In the genomic region with DNA sequence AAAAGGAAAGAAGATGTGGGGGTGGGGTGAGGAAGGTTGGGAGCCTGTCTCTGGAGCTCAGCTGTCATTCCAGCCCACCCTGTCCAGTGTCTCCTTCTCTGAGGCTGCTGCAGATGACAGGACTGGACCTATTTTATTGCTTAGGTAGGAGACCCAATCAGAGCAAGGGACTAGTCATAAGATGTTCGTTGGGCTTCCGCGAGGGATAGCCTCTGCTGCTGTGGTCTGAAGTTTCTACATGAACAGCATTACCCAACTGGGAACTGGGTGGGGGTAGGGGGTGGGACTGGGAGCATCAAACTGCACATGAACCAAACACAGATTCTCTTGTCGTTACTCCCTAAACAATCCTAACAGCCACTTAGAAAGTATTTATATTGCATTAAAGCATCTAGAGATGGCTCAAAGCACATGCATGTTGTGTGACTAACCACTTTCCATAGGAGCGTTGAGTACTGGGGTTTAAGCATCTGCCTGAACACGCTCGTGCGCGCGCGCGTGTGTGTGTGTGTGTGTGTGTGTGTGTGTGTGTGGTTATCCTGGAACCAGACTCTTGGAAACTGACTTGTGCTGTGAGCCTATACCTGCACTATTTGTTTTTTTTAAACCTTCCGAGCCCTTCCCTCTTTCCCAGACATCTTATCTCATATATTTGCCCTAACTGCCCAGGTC, we compare ENCODE assay signal across 14 mouse cellular contexts. TPM values are rescaled to one million over a fixed set of nuclear protein-coding genes. Genes with fewer than 3 reads are reported as not detected.
DNase-seq lines count a peak whose midpoint lies in the region; ATAC-seq lines count a peak whose summit lies in the region.
"Had no signal": no experiment of that assay in that cellular context is flagged by ENCODE, and none has a peak within 500 bp of the region (broad histone marks: within the 10 kb centered on the region; RNA-seq: fewer than 3 reads in every experiment).

No protein-coding gene starts in this region.

- WGBS in forebrain, embryonic 13.5 days, result 83% methylated on average over 13 of the region's 13 CpGs
- 75% methylated on average over 13 of the region's 13 CpGs for WGBS in hindbrain, embryonic 16.5 days
- 76% methylated on average over 13 of the region's 13 CpGs for WGBS in neural tube, embryonic 14.5 days

- 0 out of 2 replicates have a peak, but pooled peaks have one; percentile 8 for ATAC-seq in frontal cortex, adult (ENCODE audit: low TSS enrichment)
- ATAC-seq in forebrain, embryonic 13.5 days, result peak; percentile 48
- ATAC-seq in hindbrain, embryonic 16.5 days, result peak; percentile 45; the same call in 1 of the 2 replicates
- 0 out of 2 replicates have a peak, but pooled peaks have one; percentile 26 for ATAC-seq in neural tube, embryonic 14.5 days (ENCODE audit: low read depth)

- H3K27me3 ChIP-seq in forebrain, embryonic 13.5 days, result no peaks in the 10 kb centered on the region
- H3K27me3 ChIP-seq in hindbrain, embryonic 16.5 days (replicated peaks; ENCODE audit: control insufficient read depth, insufficient read depth, low read length), result no peaks in the 10 kb centered on the region
- H3K27me3 ChIP-seq in neural tube, embryonic 14.5 days (ENCODE audit: control insufficient read depth, insufficient read depth, low read length), result no peaks in the 10 kb centered on the region

- no peak overlapping the region for H3K27ac ChIP-seq in forebrain, embryonic 13.5 days
- peak overlapping the region; percentile 59 for H3K27ac ChIP-seq in hindbrain, embryonic 16.5 days (ENCODE audit: low read depth, low read length)
- H3K27ac ChIP-seq in neural tube, embryonic 14.5 days (ENCODE audit: low read depth, low read length), result no peak overlapping the region
- H3K27ac ChIP-seq: liver, embryonic 13.5 days had no signal

- H3K9ac ChIP-seq in forebrain, embryonic 13.5 days, result no peak overlapping the region
- H3K9ac ChIP-seq in hindbrain, embryonic 16.5 days (ENCODE audit: low read depth, low read length), result peak overlapping the region; percentile 35; the same call in 1 of the 2 replicates
- no peak overlapping the region for H3K9ac ChIP-seq in neural tube, embryonic 14.5 days (replicated peaks; ENCODE audit: low read depth, low read length)
- H3K9ac ChIP-seq: liver, embryonic 13.5 days had no signal

- H3K4me2 ChIP-seq in forebrain, embryonic 13.5 days, result peak overlapping the region; percentile 12
- peak overlapping the region; percentile 41 for H3K4me2 ChIP-seq in hindbrain, embryonic 16.5 days (ENCODE audit: low read length)
- H3K4me2 ChIP-seq in neural tube, embryonic 14.5 days (ENCODE audit: low read depth, low read length), result no peak overlapping the region; the same call in 1 of the 2 replicates
- H3K4me2 ChIP-seq: liver, embryonic 13.5 days had no signal

- H3K9me3 ChIP-seq in forebrain, embryonic 13.5 days (replicated peaks), result no peaks in the 10 kb centered on the region
- H3K9me3 ChIP-seq in hindbrain, embryonic 16.5 days (ENCODE audit: control insufficient read depth, low read length), result no peaks in the 10 kb centered on the region
- no peaks in the 10 kb centered on the region for H3K9me3 ChIP-seq in neural tube, embryonic 14.5 days (ENCODE audit: control insufficient read depth, low read length)
- H3K9me3 ChIP-seq: liver, embryonic 13.5 days had no signal

- H3K36me3 ChIP-seq in forebrain, embryonic 13.5 days (ENCODE audit: poor library complexity, severe bottlenecking), result no peaks in the 10 kb centered on the region
- H3K36me3 ChIP-seq in hindbrain, embryonic 16.5 days (ENCODE audit: control insufficient read depth, insufficient read depth, low read length), result no peaks in the 10 kb centered on the region
- H3K36me3 ChIP-seq in neural tube, embryonic 14.5 days (ENCODE audit: control insufficient read depth, insufficient read depth, low read length), result no peaks in the 10 kb centered on the region
- H3K36me3 ChIP-seq: liver, embryonic 13.5 days had no signal

- no peak overlapping the region for H3K4me3 ChIP-seq in forebrain, embryonic 13.5 days
- no peak overlapping the region for H3K4me3 ChIP-seq in hindbrain, embryonic 16.5 days (ENCODE audit: low read length)
- H3K4me3 ChIP-seq in neural tube, embryonic 14.5 days (ENCODE audit: low read depth, low read length), result no peak overlapping the region
- H3K4me3 ChIP-seq: liver, embryonic 13.5 days had no signal

- no peak for DNase-seq in frontal cortex, postnatal 14 days (ENCODE audit: low spot score in 2 of 2)
- DNase-seq in adrenal gland, postnatal 4 days (ENCODE audit: low spot score in 2 of 2), result no peak
- DNase-seq in urinary bladder, postnatal 4 days (ENCODE audit: low spot score in 2 of 2), result no peak
- DNase-seq in cerebellum, postnatal 36 days, result no peak
- DNase-seq: adrenal gland, postnatal 10 days; cerebellum, adult 11 months; kidney, adult 11 months; liver, embryonic 13.5 days; lung, postnatal 10 days; thymus, postnatal 25 days had no signal

- peaks cover 46% of the 10 kb centered on the region for H3K4me1 ChIP-seq in forebrain, embryonic 13.5 days
- peaks cover 23% of the 10 kb centered on the region for H3K4me1 ChIP-seq in hindbrain, embryonic 16.5 days (ENCODE audit: control insufficient read depth, insufficient read depth, low read depth, low read length)
- peaks cover 14% of the 10 kb centered on the region; the same call in 1 of the 2 replicates for H3K4me1 ChIP-seq in neural tube, embryonic 14.5 days (ENCODE audit: control insufficient read depth, insufficient read depth, low read length)
- H3K4me1 ChIP-seq: liver, embryonic 13.5 days had no signal

RNA-seq across cellular contexts. Expression of a gene that starts 23.2 kb away (rescaled TPM):
- 1,816 and 2,096 TPM in 2 replicates for polyA plus RNA-seq in forebrain, embryonic 13.5 days (2015; fragmentation: Nextera tagmentation; extraction: Ambion mirVana)
- polyA plus RNA-seq in hindbrain, embryonic 16.5 days (2015; fragmentation: Nextera tagmentation; extraction: Ambion mirVana), result 2,854 and 3,176 TPM in 2 replicates
- polyA plus RNA-seq in neural tube, embryonic 14.5 days (2014; fragmentation: Nextera tagmentation; extraction: Ambion mirVana), result 2,436 and 2,846 TPM in 2 replicates
- total RNA-seq in adrenal gland, postnatal 4 days (2021), result 100 to 1,000 TPM; 373 to 429 TPM
